Mouse (Mus musculus): ENCODE results near the gene Ift80. TPM values are rescaled to one million over a fixed set of nuclear protein-coding genes. Genes with fewer than 3 reads are reported as not detected.
"Not testable (repeated sequence)": the region's sequence is repeated elsewhere in the genome, so short reads cannot be mapped to it uniquely, and the experiment has no call there.

Ift80 gene
- total RNA-seq, 1 experiment, result 9.9 TPM

GRCm38 (mm10) chr3:68956454-68956853, 47.9 kb downstream of the Ift80 start:
- Histone ChIP-seq H3K9ac (ENCODE audit: insufficient read depth, low read depth, low read length, poor library complexity, severe bottlenecking) (no peak overlapping the region), H3K9me3 (ENCODE audit: control insufficient read depth, insufficient read depth, low read depth, low read length) (no peaks in the 10 kb centered on the region), H3K27ac (ENCODE audit: insufficient read depth, low read depth, low read length, poor library complexity, severe bottlenecking) (no peak overlapping the region), H3K4me1 (ENCODE audit: control insufficient read depth in 2 of 2, insufficient read depth in 2 of 2, low read length in 2 of 2, poor library complexity in 1 of 2) (no peaks in the 10 kb centered on the region), H3K4me3 (ENCODE audit: insufficient read depth in 1 of 2, low read depth in 1 of 2, low read length in 2 of 2, poor library complexity in 1 of 2, severe bottlenecking in 1 of 2) (no peak overlapping the region), H3K36me3 (ENCODE audit: control insufficient read depth, insufficient read depth, low read length, poor library complexity, severe bottlenecking) (0 out of 2 replicates have a peak, but pooled peaks cover 2% of the 10 kb centered on the region)
- DNase-seq (ENCODE audit: low read depth, low spot score), result no peak
- in situ Hi-C loops (cut with MboI; ENCODE audit: low sequenced_read_pairs in 2 of 2, unreplicated experiment in 2 of 2), result no loop called here
- no peak for TF ChIP-seq MAFK (IDR thresholded peaks at IDR 0.05; ENCODE audit: insufficient read depth, low read depth, low read length)
- TF ChIP-seq CHD2 (IDR thresholded peaks at IDR 0.05; ENCODE audit: low read depth, low read length), result no peak
- TF ChIP-seq ZC3H11A (IDR thresholded peaks at IDR 0.05; ENCODE audit: borderline replicate concordance, low read depth, low read length), result no peak
- no peak for TF ChIP-seq ZNF384 (IDR thresholded peaks at IDR 0.05; ENCODE audit: low read depth, low read length)
- no peak for TF ChIP-seq HCFC1 (IDR thresholded peaks at IDR 0.05; ENCODE audit: borderline replicate concordance, insufficient read depth, low read length)

- in situ Hi-C loops (cut with MboI; ENCODE audit: low sequenced_read_pairs in 2 of 2, unreplicated experiment in 2 of 2), result no loop called here
- TF ChIP-seq CHD2 (IDR thresholded peaks at IDR 0.05; ENCODE audit: low read depth, low read length) (no peak), ZNF384 (IDR thresholded peaks at IDR 0.05; ENCODE audit: low read depth, low read length) (0 out of 2 replicates have a peak, but pooled peaks have one; percentile 38)
These were observed 49.9 kb downstream of the Ift80 start for GRCm38 (mm10) chr3:68954487-68954886.

GRCm38 (mm10) chr3:68952707-68953106, 51.7 kb downstream of the Ift80 start:
- Histone ChIP-seq H3K4me1 (ENCODE audit: control insufficient read depth in 2 of 2, insufficient read depth in 2 of 2, low read length in 2 of 2, poor library complexity in 1 of 2) (no peaks in the 10 kb centered on the region), H3K36me3 (ENCODE audit: control insufficient read depth, insufficient read depth, low read length, poor library complexity, severe bottlenecking) (peaks cover 2% of the 10 kb centered on the region; the same call in 1 of the 2 replicates), H3K4me3 (ENCODE audit: insufficient read depth in 1 of 2, low read depth in 1 of 2, low read length in 2 of 2, poor library complexity in 1 of 2, severe bottlenecking in 1 of 2) (no peak overlapping the region), H3K9me3 (ENCODE audit: control insufficient read depth, insufficient read depth, low read depth, low read length) (no peaks in the 10 kb centered on the region), H3K9ac (ENCODE audit: insufficient read depth, low read depth, low read length, poor library complexity, severe bottlenecking) (no peak overlapping the region), H3K27ac (ENCODE audit: insufficient read depth, low read depth, low read length, poor library complexity, severe bottlenecking) (no peak overlapping the region)
- no peak for DNase-seq (ENCODE audit: low read depth, low spot score)
- TF ChIP-seq MAFK (IDR thresholded peaks at IDR 0.05; ENCODE audit: insufficient read depth, low read depth, low read length) (no peak), CHD2 (IDR thresholded peaks at IDR 0.05; ENCODE audit: low read depth, low read length) (no peak), HCFC1 (IDR thresholded peaks at IDR 0.05; ENCODE audit: borderline replicate concordance, insufficient read depth, low read length) (no peak), ZC3H11A (IDR thresholded peaks at IDR 0.05; ENCODE audit: borderline replicate concordance, low read depth, low read length) (no peak)
- in situ Hi-C loops (cut with MboI; ENCODE audit: low sequenced_read_pairs in 2 of 2, unreplicated experiment in 2 of 2), result no loop called here

More at GRCm38 (mm10) chr3:68954487-68954886, 49.9 kb downstream of the Ift80 start:
- Histone ChIP-seq H3K4me1 (ENCODE audit: control insufficient read depth in 2 of 2, insufficient read depth in 2 of 2, low read length in 2 of 2, poor library complexity in 1 of 2) (no peaks in the 10 kb centered on the region), H3K9me3 (ENCODE audit: control insufficient read depth, insufficient read depth, low read depth, low read length) (no peaks in the 10 kb centered on the region), H3K9ac (ENCODE audit: insufficient read depth, low read depth, low read length, poor library complexity, severe bottlenecking) (no peak overlapping the region), H3K4me3 (ENCODE audit: insufficient read depth in 1 of 2, low read depth in 1 of 2, low read length in 2 of 2, poor library complexity in 1 of 2, severe bottlenecking in 1 of 2) (no peak overlapping the region), H3K36me3 (ENCODE audit: control insufficient read depth, insufficient read depth, low read length, poor library complexity, severe bottlenecking) (peaks cover 2% of the 10 kb centered on the region; the same call in 1 of the 2 replicates), H3K27ac (ENCODE audit: insufficient read depth, low read depth, low read length, poor library complexity, severe bottlenecking) (no peak overlapping the region)
- DNase-seq (ENCODE audit: low read depth, low spot score), result no peak

GRCm38 (mm10) chr3:68951971-68952370, 52.4 kb downstream of the Ift80 start:
- H3K27ac ChIP-seq (ENCODE audit: insufficient read depth, low read depth, low read length, poor library complexity, severe bottlenecking); DNase-seq (ENCODE audit: low read depth, low spot score); H3K9ac ChIP-seq (ENCODE audit: insufficient read depth, low read depth, low read length, poor library complexity, severe bottlenecking); in situ Hi-C loops (cut with MboI; ENCODE audit: low sequenced_read_pairs in 2 of 2, unreplicated experiment in 2 of 2); H3K36me3 ChIP-seq (ENCODE audit: control insufficient read depth, insufficient read depth, low read length, poor library complexity, severe bottlenecking); H3K4me1 ChIP-seq (ENCODE audit: control insufficient read depth in 2 of 2, insufficient read depth in 2 of 2, low read length in 2 of 2, poor library complexity in 1 of 2); H3K4me3 ChIP-seq (ENCODE audit: insufficient read depth in 1 of 2, low read depth in 1 of 2, low read length in 2 of 2, poor library complexity in 1 of 2, severe bottlenecking in 1 of 2); H3K9me3 ChIP-seq (ENCODE audit: control insufficient read depth, insufficient read depth, low read depth, low read length): not testable (repeated sequence)

- in situ Hi-C loops (cut with MboI; ENCODE audit: low sequenced_read_pairs in 2 of 2, unreplicated experiment in 2 of 2), result no loop called here
- Histone ChIP-seq H3K4me3 (ENCODE audit: insufficient read depth in 1 of 2, low read depth in 1 of 2, low read length in 2 of 2, poor library complexity in 1 of 2, severe bottlenecking in 1 of 2) (no peak overlapping the region), H3K9me3 (ENCODE audit: control insufficient read depth, insufficient read depth, low read depth, low read length) (no peaks in the 10 kb centered on the region), H3K4me1 (ENCODE audit: control insufficient read depth in 2 of 2, insufficient read depth in 2 of 2, low read length in 2 of 2, poor library complexity in 1 of 2) (no peaks in the 10 kb centered on the region), H3K27ac (ENCODE audit: insufficient read depth, low read depth, low read length, poor library complexity, severe bottlenecking) (no peak overlapping the region), H3K9ac (ENCODE audit: insufficient read depth, low read depth, low read length, poor library complexity, severe bottlenecking) (no peak overlapping the region), H3K36me3 (ENCODE audit: control insufficient read depth, insufficient read depth, low read length, poor library complexity, severe bottlenecking) (peaks cover 2% of the 10 kb centered on the region; the same call in 1 of the 2 replicates)
- no peak for DNase-seq (ENCODE audit: low read depth, low spot score)
- TF ChIP-seq HCFC1 (IDR thresholded peaks at IDR 0.05; ENCODE audit: borderline replicate concordance, insufficient read depth, low read length) (no peak), CHD2 (IDR thresholded peaks at IDR 0.05; ENCODE audit: low read depth, low read length) (no peak), ZNF384 (IDR thresholded peaks at IDR 0.05; ENCODE audit: low read depth, low read length) (no peak), MAFK (IDR thresholded peaks at IDR 0.05; ENCODE audit: insufficient read depth, low read depth, low read length) (no peak), ZC3H11A (IDR thresholded peaks at IDR 0.05; ENCODE audit: borderline replicate concordance, low read depth, low read length) (no peak)
These were observed 55.0 kb downstream of the Ift80 start for GRCm38 (mm10) chr3:68949381-68949780.

All from ES-E14 (cell line).